Mouse (Mus musculus): ENCODE results near the gene Eya3.
A peak's percentile ranks its signal among the peaks of the same experiment; 100 is the strongest.
"Not testable (repeated sequence)": the region's sequence is repeated elsewhere in the genome, so short reads cannot be mapped to it uniquely, and the experiment has no call there.

Eya3 gene

GRCm38 (mm10) chr4:132649271-132649999 is 10.6 kb downstream of the Eya3 start:
- no peak for DNase-seq

- DNase-seq = peak; percentile 14 to 23
These were observed 14.1 kb downstream of the Eya3 start for GRCm38 (mm10) chr4:132652842-132653241.

- DNase-seq = no peak
These were observed 15.0 kb downstream of the Eya3 start for GRCm38 (mm10) chr4:132653799-132654198.

- no peak for DNase-seq
These were observed 16.5 kb downstream of the Eya3 start for GRCm38 (mm10) chr4:132655290-132655689.

GRCm38 (mm10) chr4:132659106-132659505 is 20.3 kb downstream of the Eya3 start:
- no peak for DNase-seq

- no peak for DNase-seq
These were observed 33.9 kb downstream of the Eya3 start for GRCm38 (mm10) chr4:132672697-132673096.

- DNase-seq = peak; percentile 6 to 12
These were observed 38.2 kb downstream of the Eya3 start for GRCm38 (mm10) chr4:132676771-132677539.

- no peak for DNase-seq
These were observed 50.8 kb downstream of the Eya3 start for GRCm38 (mm10) chr4:132689634-132690033.

- DNase-seq = no peak
These were observed 54.6 kb downstream of the Eya3 start for GRCm38 (mm10) chr4:132693366-132693765.

GRCm38 (mm10) chr4:132702076-132702475 is 63.3 kb downstream of the Eya3 start:
- DNase-seq = no peak

GRCm38 (mm10) chr4:132706885-132707284 is 68.1 kb downstream of the Eya3 start:
- DNase-seq = no peak

- no peak for DNase-seq
These were observed 74.4 kb downstream of the Eya3 start for GRCm38 (mm10) chr4:132713181-132713580.

- DNase-seq = no peak
These were observed 79.5 kb downstream of the Eya3 start for GRCm38 (mm10) chr4:132718251-132718650.

- DNase-seq = no peak
These were observed 89.4 kb downstream of the Eya3 start for GRCm38 (mm10) chr4:132728233-132728632.

- no peak for DNase-seq
These were observed 92.8 kb downstream of the Eya3 start for GRCm38 (mm10) chr4:132731616-132732015.

- peak; percentile 88 for DNase-seq
These were observed 93.4 kb downstream of the Eya3 start, which contains the start of gene Xkr8 for GRCm38 (mm10) chr4:132732148-132732684. Xkr8 (minus strand) TSS chr4:132732546.

GRCm38 (mm10) chr4:132733071-132733770 is 94.4 kb downstream of the Eya3 start:
- DNase-seq = no peak

GRCm38 (mm10) chr4:132734766-132735165 is 96.0 kb downstream of the Eya3 start:
- DNase-seq = no peak

- no peak for DNase-seq
These were observed 96.6 kb downstream of the Eya3 start for GRCm38 (mm10) chr4:132735389-132735788.

- no peak for DNase-seq
These were observed 97.1 kb downstream of the Eya3 start for GRCm38 (mm10) chr4:132735894-132736293.

GRCm38 (mm10) chr4:132737154-132737553 is 98.4 kb downstream of the Eya3 start:
- not testable (repeated sequence) for DNase-seq

GRCm38 (mm10) chr4:132741491-132741890 is 102.7 kb downstream of the Eya3 start:
- no peak for DNase-seq
